Mouse (Mus musculus) kidney, postnatal 14 days (tissue): ENCODE results near the gene Prkar1a.

Experiments used
- DNase-seq: peaks from one replicate; pipeline ENCODE4 v3.0.0; 2022; ENCODE audit warnings: mixed read lengths

Gene Prkar1a

DNA sequence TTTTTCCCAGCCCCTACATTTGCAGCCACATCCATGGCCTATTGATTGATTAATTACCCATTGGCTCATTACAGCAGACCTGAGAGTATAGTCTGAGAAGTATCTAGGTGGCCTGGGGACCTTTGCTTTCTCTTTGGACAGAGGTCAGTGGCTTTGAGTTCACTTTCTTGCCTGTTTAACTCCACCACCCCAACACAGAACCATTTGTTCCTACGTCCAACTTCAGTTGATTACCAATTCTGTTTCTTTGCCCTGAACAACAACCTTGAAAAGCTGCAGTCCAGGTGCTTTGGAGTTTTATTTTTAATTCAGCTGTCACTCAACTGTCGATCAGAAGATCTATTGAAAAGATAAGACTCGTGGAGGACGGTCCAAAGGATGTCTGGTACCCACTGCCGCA, 60.3 kb downstream of the Prkar1a start:
- no peak for DNase-seq

DNA sequence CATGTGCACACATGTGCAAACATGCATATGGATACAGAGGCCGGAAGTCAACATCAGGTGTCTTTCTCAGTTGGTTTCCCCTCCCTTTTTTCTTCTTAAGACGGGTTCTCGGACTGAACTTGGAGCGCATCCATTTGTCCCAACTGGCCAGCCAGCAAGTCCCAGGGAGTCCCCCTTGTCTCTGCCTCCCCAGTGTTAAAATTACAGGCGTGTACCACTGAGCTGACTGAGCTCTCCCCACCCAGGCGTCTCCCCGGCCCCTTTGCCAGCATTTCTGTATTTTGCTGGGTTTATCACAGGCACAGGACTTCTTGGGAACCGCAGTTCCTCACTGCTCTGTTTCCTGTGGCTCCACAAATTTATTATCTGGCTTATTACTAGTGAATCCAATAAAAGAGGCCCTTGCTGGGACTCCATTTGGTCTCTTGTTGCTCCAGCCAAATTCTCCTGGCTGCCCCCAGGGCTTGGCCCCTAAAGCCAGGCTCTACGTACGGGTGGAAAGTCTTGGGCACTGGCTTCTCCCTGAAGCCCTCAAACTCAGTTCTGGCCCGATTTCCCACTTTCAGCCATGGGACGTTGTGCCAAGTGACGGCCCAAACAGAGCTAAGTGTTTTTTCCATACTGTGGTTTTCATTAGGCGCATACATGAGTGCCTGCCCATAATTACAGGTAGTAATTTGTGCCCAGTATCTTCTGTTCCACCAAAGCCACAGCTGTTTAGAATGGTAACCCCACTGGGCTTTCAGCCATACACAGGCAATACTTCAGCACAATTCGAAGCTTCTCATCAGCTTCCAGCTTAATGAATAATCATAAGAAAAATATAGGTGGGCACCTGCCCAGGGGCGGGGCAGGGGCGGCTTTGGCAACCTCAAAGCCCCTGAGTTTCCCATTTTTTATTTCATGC, 65.4 kb downstream of the Prkar1a start:
- DNase-seq, result no peak

DNA sequence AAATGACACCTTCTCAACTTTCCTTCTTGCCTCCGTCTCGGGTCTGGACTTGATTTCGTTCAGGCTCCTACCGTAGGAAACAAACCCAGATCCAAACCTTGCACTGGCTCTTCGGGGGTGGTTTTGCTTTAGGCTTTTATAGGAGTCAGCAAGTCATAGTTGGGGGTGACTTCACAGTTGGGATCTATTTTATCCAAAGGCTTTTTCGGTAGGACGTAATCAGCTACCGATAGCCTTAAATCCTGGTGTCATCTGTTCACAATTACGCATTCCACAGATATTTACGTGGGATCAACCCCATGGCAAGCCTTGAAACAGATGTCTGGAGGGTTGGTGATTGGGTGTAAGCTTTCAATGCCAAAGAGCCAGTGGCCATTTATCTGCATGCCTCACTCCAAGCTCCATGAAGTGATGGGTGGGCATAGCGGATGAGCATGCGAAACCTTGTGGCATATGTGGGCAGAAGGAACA, 66.1 kb downstream of the Prkar1a start:
- no peak for DNase-seq

DNA sequence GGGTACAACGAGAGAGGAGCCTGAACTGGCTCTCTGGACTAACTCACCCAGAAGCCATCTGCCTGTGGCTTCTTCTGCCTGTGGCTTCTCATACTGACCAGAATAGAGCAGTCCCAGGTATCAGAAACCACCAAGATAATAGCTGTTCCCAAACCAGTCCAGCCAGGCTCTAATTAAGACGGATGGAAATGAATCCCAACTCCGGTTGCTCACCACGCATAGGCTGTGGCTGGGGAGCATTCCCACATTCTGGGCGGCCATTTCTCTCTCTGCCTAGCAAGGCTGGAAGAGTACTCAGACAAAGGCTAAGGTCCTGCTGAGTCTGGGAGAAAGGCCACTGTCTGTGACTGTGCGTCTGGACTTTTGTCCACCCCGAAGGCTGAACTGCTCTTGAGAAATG, 67.8 kb downstream of the Prkar1a start:
- no peak for DNase-seq

DNA sequence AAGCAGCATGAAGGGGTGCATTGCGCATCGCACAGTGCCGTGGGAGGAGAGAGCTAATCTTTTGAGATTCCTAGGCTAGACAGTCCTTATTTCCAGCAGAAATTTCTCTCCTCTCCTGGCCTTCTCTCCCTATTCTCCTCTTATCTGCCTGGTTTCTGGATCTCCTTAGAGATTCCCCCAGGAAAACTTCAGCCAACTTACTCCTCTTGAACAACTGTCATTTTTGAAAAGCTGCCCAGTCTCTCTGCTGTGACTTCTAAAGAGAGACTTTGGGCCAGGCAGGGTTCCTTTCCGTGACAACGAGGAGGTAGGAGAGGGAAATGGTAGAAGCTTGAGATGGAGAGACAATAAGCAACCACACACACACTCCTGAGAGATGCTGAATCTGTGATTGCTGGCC, 68.2 kb downstream of the Prkar1a start:
- no peak for DNase-seq

DNA sequence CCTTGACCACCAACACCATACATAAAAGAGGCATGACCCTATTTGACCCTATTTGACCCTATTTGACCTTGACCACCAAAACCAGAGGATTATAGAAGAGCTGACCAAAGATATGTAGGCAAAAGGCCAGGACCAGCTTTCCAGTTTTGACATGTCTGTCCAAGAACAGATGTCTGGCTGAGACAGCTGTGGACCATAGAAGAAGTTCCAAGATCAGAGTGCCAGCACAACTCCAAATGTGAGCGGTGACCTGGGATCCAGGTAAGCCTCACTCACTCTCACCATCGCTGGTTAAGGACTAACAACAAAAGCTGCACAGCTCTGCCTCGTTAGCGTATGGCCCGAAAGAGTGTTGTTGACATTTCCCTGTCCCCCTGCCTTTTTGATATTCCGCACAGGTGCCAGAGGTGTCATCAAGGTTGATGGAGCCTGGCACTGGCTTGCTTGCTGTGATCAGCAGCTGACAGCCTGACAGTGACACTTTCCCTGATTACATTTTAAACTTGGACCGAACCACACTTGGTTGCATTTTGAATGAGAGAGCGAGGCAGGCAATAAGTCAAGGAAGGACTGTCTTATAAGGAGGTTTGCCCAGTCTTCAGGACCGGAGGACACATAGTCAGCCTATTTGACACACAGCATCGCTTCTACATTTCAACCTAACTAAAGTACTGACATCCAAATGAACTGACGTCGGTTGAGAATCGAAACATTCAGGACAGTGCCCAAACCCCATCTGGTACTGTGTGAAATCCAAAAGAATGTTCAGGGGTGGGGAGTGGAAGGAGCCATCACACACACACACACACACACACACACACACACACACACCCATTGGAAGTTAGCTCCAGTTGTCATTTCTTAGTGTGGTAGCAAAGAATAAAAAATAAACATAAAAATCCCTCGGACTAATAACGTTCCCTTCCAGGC, 69.0 kb downstream of the Prkar1a start:
- no peak for DNase-seq
